Mouse (Mus musculus) inflammation-experienced regulatory T-cells, adult 16 weeks (primary cell): Measurements from ENCODE around the gene Pcdh20. TPM values are rescaled to one million over a fixed set of nuclear protein-coding genes. Genes with fewer than 3 reads are reported as not detected.

Experiments
- polyA plus RNA-seq: library from polyadenylated mRNA; unstranded; fragments of 100-300 nt; shearing (Covaris generic); gene quantifications from one replicate; pipeline ENCODE4 v1.2.1, GENCODE M21; 2017

Pcdh20 gene
- polyA plus RNA-seq: not detected

DNA sequence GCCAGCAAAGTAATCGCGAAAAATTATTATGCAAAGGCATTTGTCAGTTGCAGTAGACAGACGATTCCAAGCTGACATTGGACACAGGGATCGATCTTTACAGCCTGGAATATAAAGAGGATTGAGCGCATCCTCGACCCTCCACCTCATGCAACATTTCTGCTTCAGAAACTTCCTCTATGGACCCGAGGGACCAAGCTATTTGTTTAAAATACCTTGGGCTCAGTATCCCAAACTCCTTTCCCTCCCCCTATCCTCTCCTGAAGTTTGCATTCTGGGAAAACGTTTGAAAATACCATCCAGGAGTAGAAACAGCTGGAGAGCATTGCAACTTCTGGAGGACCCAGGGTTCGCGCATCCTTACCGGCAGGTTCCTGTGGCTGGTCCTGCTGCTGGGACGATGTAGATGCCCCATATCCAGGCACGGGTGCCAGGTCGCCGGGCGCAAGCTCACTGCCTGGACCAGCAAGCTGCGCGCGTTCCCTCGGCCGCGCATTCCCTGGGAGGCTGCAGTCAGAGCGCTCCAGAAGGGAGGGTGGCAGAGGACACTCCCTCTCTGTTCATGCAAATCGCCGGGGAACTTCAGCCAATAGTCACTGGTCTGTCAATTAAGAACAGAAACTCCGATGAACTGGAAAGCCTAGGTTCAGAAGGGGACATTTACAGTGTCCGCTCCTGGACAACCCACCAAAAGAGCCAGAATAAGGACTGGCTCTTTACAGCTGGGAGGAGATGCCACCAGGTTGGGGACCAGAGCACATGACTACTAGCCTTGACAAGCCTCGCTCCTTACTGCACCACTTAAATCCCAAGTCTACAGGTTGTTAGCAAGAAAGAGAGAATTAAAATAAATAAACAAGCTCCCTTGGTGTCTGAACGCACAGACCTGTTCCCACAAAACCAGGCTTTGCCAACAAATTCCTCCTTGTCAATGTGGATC, at the start of gene Pcdh20:
Gene Pcdh20 (minus strand): TSS at position 902 of the 940 bp plus-strand sequence.

